Mouse (Mus musculus) spleen, postnatal 0 days (tissue): ENCODE data around the gene Ugt2a1. TPM values are rescaled to one million over a fixed set of nuclear protein-coding genes. Genes with fewer than 3 reads are reported as not detected.

Experiments used
- polyA plus RNA-seq: library from polyadenylated mRNA; unstranded; fragments of >200 nt; fragmentation: Nextera tagmentation; extraction: Ambion mirVana; gene quantifications from 2 replicates; pipeline ENCODE4 v1.2.1, GENCODE M21; 2015

Ugt2a1 gene
- polyA plus RNA-seq, result not detected in 2 replicates

GRCm38 (mm10) chr5:87490771-87491170 is at the start of gene Ugt2a1:
Gene Ugt2a1 (minus strand): TSS chr5:87490871.

GRCm38 (mm10) chr5:87538111-87538510 is 47.4 kb upstream of the Ugt2a1 start, which contains the start of gene Sult1b1:
Gene Sult1b1 (minus strand): TSS chr5:87538195.

GRCm38 (mm10) chr5:87486706-87487105 is 4.0 kb downstream of the Ugt2a1 start, which contains the start of gene Gm43638:
Gene Gm43638 (minus strand): TSS chr5:87486806.

GRCm38 (mm10) chr5:87482160-87482559 is 8.5 kb downstream of the Ugt2a1 start, which contains the start of gene Ugt2a2:
Gene Ugt2a2 (minus strand): TSS chr5:87482260.

GRCm38 (mm10) chr5:87424041-87424440 is 66.6 kb downstream of the Ugt2a1 start, which contains the start of gene Ugt2b38:
Gene Ugt2b38 (minus strand): TSS chr5:87424203.

Other genes starting within 250 kb of the Ugt2a1 start
- not detected in 2 replicates for gene Ugt2b37, start 236.1 kb downstream of the Ugt2a1 start, polyA plus RNA-seq
- not detected in 2 replicates for gene Ugt2a3, start 153.7 kb downstream of the Ugt2a1 start, polyA plus RNA-seq
- gene Ugt2b38, start 66.7 kb downstream of the Ugt2a1 start, polyA plus RNA-seq, result not detected in 2 replicates
- not detected in 2 replicates for gene Ugt2a2, start 8.6 kb downstream of the Ugt2a1 start, polyA plus RNA-seq
- gene Gm43638, start 4.1 kb downstream of the Ugt2a1 start, polyA plus RNA-seq, result not detected in 2 replicates
- gene Sult1b1, start 47.3 kb upstream of the Ugt2a1 start, polyA plus RNA-seq, result not detected in 2 replicates
- not detected in 2 replicates for gene Sult1d1, start 78.2 kb upstream of the Ugt2a1 start, polyA plus RNA-seq
- gene Sult1e1, start 100.7 kb upstream of the Ugt2a1 start, polyA plus RNA-seq, result not detected in 2 replicates
- gene Csn1s1, start 175.3 kb upstream of the Ugt2a1 start, polyA plus RNA-seq, result not detected in 2 replicates
- gene Csn2, start 208.8 kb upstream of the Ugt2a1 start, polyA plus RNA-seq, result 0.14 TPM in 1 of 2 replicates, not detected in the other